Mouse (Mus musculus): ENCODE measurements at regions not wholly inside any gene's neighbourhood (a gene's known extent, or its start where the extent isn't known, plus 50 kb on each side); places are given as distances from the start of the nearest gene placed in this dataset.
"Not testable (repeated sequence)": the region's sequence is repeated elsewhere in the genome, so short reads cannot be mapped to it uniquely, and the experiment has no call there.

GRCm38 (mm10) chr9:90618154-90618553 lies 347.6 kb upstream of the Tbc1d2b start:
- Histone ChIP-seq H3K9ac (ENCODE audit: low read depth, low read length) (no peak overlapping the region), H3K4me2 (ENCODE audit: low read depth, low read length) (no peak overlapping the region), H3K27ac (replicated peaks; ENCODE audit: low read depth, low read length) (no peak overlapping the region), H3K4me3 (ENCODE audit: low read depth, low read length) (no peak overlapping the region), H3K27me3 (replicated peaks; ENCODE audit: control insufficient read depth, insufficient read depth, low read length) (no peaks in the 10 kb centered on the region), H3K9me3 (ENCODE audit: control insufficient read depth, low read length) (no peaks in the 10 kb centered on the region), H3K36me3 (ENCODE audit: control insufficient read depth, insufficient read depth, low read length) (no peaks in the 10 kb centered on the region), H3K4me1 (ENCODE audit: control insufficient read depth, insufficient read depth, low read length) (no peaks in the 10 kb centered on the region)
- DNase-seq (ENCODE audit: low spot score) (no peak), ATAC-seq (ENCODE audit: low read depth) (no peak)
- 75% methylated on average over 7 of the region's 7 CpGs for WGBS

- Histone ChIP-seq H3K36me3 (ENCODE audit: control insufficient read depth, insufficient read depth, low read length) (no peaks in the 10 kb centered on the region), H3K27me3 (replicated peaks; ENCODE audit: control insufficient read depth, insufficient read depth, low read length) (no peaks in the 10 kb centered on the region), H3K9ac (ENCODE audit: low read depth, low read length) (no peak overlapping the region), H3K4me2 (ENCODE audit: low read depth, low read length) (no peak overlapping the region), H3K4me3 (ENCODE audit: low read depth, low read length) (no peak overlapping the region), H3K4me1 (ENCODE audit: control insufficient read depth, insufficient read depth, low read length) (no peaks in the 10 kb centered on the region), H3K9me3 (ENCODE audit: control insufficient read depth, low read length) (no peaks in the 10 kb centered on the region), H3K27ac (replicated peaks; ENCODE audit: low read depth, low read length) (no peak overlapping the region)
- ATAC-seq (ENCODE audit: low read depth) (no peak), DNase-seq (ENCODE audit: low spot score) (no peak)
- 35% methylated on average over 4 of the region's 4 CpGs for WGBS
These were observed 327.3 kb upstream of the Tbc1d2b start for GRCm38 (mm10) chr9:90597894-90598293.

- Histone ChIP-seq H3K4me3 (ENCODE audit: low read depth, low read length) (no peak overlapping the region), H3K4me2 (ENCODE audit: low read depth, low read length) (no peak overlapping the region), H3K36me3 (ENCODE audit: control insufficient read depth, insufficient read depth, low read length) (no peaks in the 10 kb centered on the region), H3K4me1 (ENCODE audit: control insufficient read depth, insufficient read depth, low read length) (no peaks in the 10 kb centered on the region), H3K27ac (replicated peaks; ENCODE audit: low read depth, low read length) (no peak overlapping the region), H3K27me3 (replicated peaks; ENCODE audit: control insufficient read depth, insufficient read depth, low read length) (no peaks in the 10 kb centered on the region), H3K9me3 (ENCODE audit: control insufficient read depth, low read length) (no peaks in the 10 kb centered on the region), H3K9ac (ENCODE audit: low read depth, low read length) (no peak overlapping the region)
- ATAC-seq (ENCODE audit: low read depth) (no peak), DNase-seq (ENCODE audit: low spot score) (no peak)
- 79% methylated on average over 1 of the region's 1 CpGs for WGBS
These were observed 286.1 kb upstream of the Tbc1d2b start for GRCm38 (mm10) chr9:90556742-90557141.

- 58% methylated on average over 3 of the region's 3 CpGs for WGBS
These were observed 285.6 kb upstream of the Tbc1d2b start for GRCm38 (mm10) chr9:90556216-90556615.

GRCm38 (mm10) chr9:90547931-90548330 lies 277.3 kb upstream of the Tbc1d2b start:
- H3K4me2 ChIP-seq (ENCODE audit: low read depth, low read length): no peak overlapping the region
- ATAC-seq (ENCODE audit: low read depth): no peak
- no peaks in the 10 kb centered on the region for H3K27me3 ChIP-seq (replicated peaks; ENCODE audit: control insufficient read depth, insufficient read depth, low read length)
- H3K27ac ChIP-seq (replicated peaks; ENCODE audit: low read depth, low read length): no peak overlapping the region
- no peak overlapping the region for H3K4me3 ChIP-seq (ENCODE audit: low read depth, low read length)
- no peaks in the 10 kb centered on the region for H3K9me3 ChIP-seq (ENCODE audit: control insufficient read depth, low read length)
- H3K36me3 ChIP-seq (ENCODE audit: control insufficient read depth, insufficient read depth, low read length): no peaks in the 10 kb centered on the region
- WGBS: 57% methylated on average over 1 of the region's 1 CpGs
- no peak for DNase-seq (ENCODE audit: low spot score)
- no peak overlapping the region for H3K9ac ChIP-seq (ENCODE audit: low read depth, low read length)
- H3K4me1 ChIP-seq (ENCODE audit: control insufficient read depth, insufficient read depth, low read length): no peaks in the 10 kb centered on the region

More at GRCm38 (mm10) chr9:90556216-90556615, 285.6 kb upstream of the Tbc1d2b start:
- no peak for DNase-seq (ENCODE audit: low spot score)
- ATAC-seq (ENCODE audit: low read depth): no peak
- Histone ChIP-seq H3K4me2 (ENCODE audit: low read depth, low read length) (no peak overlapping the region), H3K27ac (replicated peaks; ENCODE audit: low read depth, low read length) (no peak overlapping the region), H3K9ac (ENCODE audit: low read depth, low read length) (no peak overlapping the region), H3K4me3 (ENCODE audit: low read depth, low read length) (no peak overlapping the region), H3K36me3 (ENCODE audit: control insufficient read depth, insufficient read depth, low read length) (no peaks in the 10 kb centered on the region), H3K4me1 (ENCODE audit: control insufficient read depth, insufficient read depth, low read length) (no peaks in the 10 kb centered on the region), H3K27me3 (replicated peaks; ENCODE audit: control insufficient read depth, insufficient read depth, low read length) (no peaks in the 10 kb centered on the region), H3K9me3 (ENCODE audit: control insufficient read depth, low read length) (no peaks in the 10 kb centered on the region)

GRCm38 (mm10) chr9:90546720-90547119 lies 276.1 kb upstream of the Tbc1d2b start:
- Histone ChIP-seq H3K9ac (ENCODE audit: low read depth, low read length) (no peak overlapping the region), H3K27ac (replicated peaks; ENCODE audit: low read depth, low read length) (no peak overlapping the region), H3K4me1 (ENCODE audit: control insufficient read depth, insufficient read depth, low read length) (no peaks in the 10 kb centered on the region), H3K9me3 (ENCODE audit: control insufficient read depth, low read length) (no peaks in the 10 kb centered on the region), H3K4me3 (ENCODE audit: low read depth, low read length) (no peak overlapping the region), H3K27me3 (replicated peaks; ENCODE audit: control insufficient read depth, insufficient read depth, low read length) (no peaks in the 10 kb centered on the region), H3K36me3 (ENCODE audit: control insufficient read depth, insufficient read depth, low read length) (no peaks in the 10 kb centered on the region), H3K4me2 (ENCODE audit: low read depth, low read length) (no peak overlapping the region)
- DNase-seq (ENCODE audit: low spot score) (no peak), ATAC-seq (ENCODE audit: low read depth) (no peak)

GRCm38 (mm10) chr9:90537683-90538082 lies 267.1 kb upstream of the Tbc1d2b start:
- not testable (repeated sequence) for H3K4me3 ChIP-seq (ENCODE audit: low read depth, low read length); ATAC-seq (ENCODE audit: low read depth); H3K9ac ChIP-seq (ENCODE audit: low read depth, low read length); H3K27ac ChIP-seq (replicated peaks; ENCODE audit: low read depth, low read length); H3K4me2 ChIP-seq (ENCODE audit: low read depth, low read length); H3K4me1 ChIP-seq (ENCODE audit: control insufficient read depth, insufficient read depth, low read length); H3K36me3 ChIP-seq (ENCODE audit: control insufficient read depth, insufficient read depth, low read length); H3K9me3 ChIP-seq (ENCODE audit: control insufficient read depth, low read length); DNase-seq (ENCODE audit: low spot score); H3K27me3 ChIP-seq (replicated peaks; ENCODE audit: control insufficient read depth, insufficient read depth, low read length)
- 70% methylated on average over 8 of the region's 8 CpGs for WGBS

- no peak overlapping the region for H3K4me2 ChIP-seq (ENCODE audit: low read depth, low read length)
- H3K4me1 ChIP-seq (ENCODE audit: control insufficient read depth, insufficient read depth, low read length): no peaks in the 10 kb centered on the region
- ATAC-seq (ENCODE audit: low read depth) (no peak), DNase-seq (ENCODE audit: low spot score) (no peak)
- no peak overlapping the region for H3K4me3 ChIP-seq (ENCODE audit: low read depth, low read length)
- no peak overlapping the region for H3K27ac ChIP-seq (replicated peaks; ENCODE audit: low read depth, low read length)
- H3K36me3 ChIP-seq (ENCODE audit: control insufficient read depth, insufficient read depth, low read length): no peaks in the 10 kb centered on the region
- no peak overlapping the region for H3K9ac ChIP-seq (ENCODE audit: low read depth, low read length)
- H3K9me3 ChIP-seq (ENCODE audit: control insufficient read depth, low read length): no peaks in the 10 kb centered on the region
- H3K27me3 ChIP-seq (replicated peaks; ENCODE audit: control insufficient read depth, insufficient read depth, low read length): no peaks in the 10 kb centered on the region
These were observed 262.8 kb upstream of the Tbc1d2b start for GRCm38 (mm10) chr9:90533372-90533771.

GRCm38 (mm10) chr9:90521186-90521585 lies 250.6 kb upstream of the Tbc1d2b start:
- Histone ChIP-seq H3K27ac (replicated peaks; ENCODE audit: low read depth, low read length) (no peak overlapping the region), H3K27me3 (replicated peaks; ENCODE audit: control insufficient read depth, insufficient read depth, low read length) (no peaks in the 10 kb centered on the region), H3K9ac (ENCODE audit: low read depth, low read length) (no peak overlapping the region), H3K4me2 (ENCODE audit: low read depth, low read length) (no peak overlapping the region), H3K36me3 (ENCODE audit: control insufficient read depth, insufficient read depth, low read length) (no peaks in the 10 kb centered on the region), H3K9me3 (ENCODE audit: control insufficient read depth, low read length) (no peaks in the 10 kb centered on the region), H3K4me3 (ENCODE audit: low read depth, low read length) (no peak overlapping the region), H3K4me1 (ENCODE audit: control insufficient read depth, insufficient read depth, low read length) (no peaks in the 10 kb centered on the region)
- DNase-seq (ENCODE audit: low spot score) (no peak), ATAC-seq (ENCODE audit: low read depth) (peak; percentile 44; the same call in 1 of the 2 replicates)
- WGBS: 55% methylated on average over 3 of the region's 3 CpGs

Data from embryonic facial prominence, embryonic 14.5 days (tissue).